Mouse (Mus musculus) urinary bladder, postnatal 0 days (tissue): Measurements from ENCODE around the gene Pgm3. TPM values are rescaled to one million over a fixed set of nuclear protein-coding genes. Genes with fewer than 3 reads are reported as not detected.

Experiments
- polyA plus RNA-seq: library from polyadenylated mRNA; unstranded; fragments of >200 nt; fragmentation: Nextera tagmentation; extraction: Ambion mirVana; gene quantifications from 2 replicates; pipeline ENCODE4 v1.2.1, GENCODE M21; 2015

Gene Pgm3
- polyA plus RNA-seq, result 15.8 and 19.4 TPM in 2 replicates

DNA sequence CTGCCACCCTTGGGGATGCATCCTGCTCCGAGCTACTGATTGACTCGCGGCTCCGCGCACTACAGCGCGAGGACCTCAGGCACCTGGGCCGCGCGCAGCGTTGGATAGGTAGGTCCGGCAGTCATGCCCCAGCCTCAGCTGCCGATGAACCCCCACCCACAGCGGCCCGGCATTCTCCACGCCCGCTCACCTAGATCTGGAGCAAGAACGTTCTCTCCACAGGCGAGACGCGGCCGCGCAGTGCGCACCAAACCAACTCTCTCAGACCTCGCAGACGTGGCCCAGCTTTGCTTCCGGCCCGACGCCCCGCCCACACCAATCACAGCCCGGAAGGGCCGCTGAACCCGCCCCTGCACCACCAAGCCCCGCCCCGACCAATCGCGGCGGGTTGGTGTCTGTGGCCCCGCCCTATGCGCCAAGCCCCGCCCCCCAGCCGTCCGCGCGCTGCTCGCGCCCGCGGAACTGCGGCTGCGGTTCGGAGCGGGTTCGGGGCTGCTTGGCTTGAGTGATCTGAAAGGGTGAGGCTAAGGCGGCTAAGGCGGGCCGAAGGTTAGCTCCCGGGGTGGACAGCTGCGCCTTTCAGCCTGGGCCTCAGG is at the start of gene Pgm3, which contains the start of gene Rwdd2a:
Pgm3 (minus strand) TSS at position 303 of the 596 bp plus-strand sequence.
Rwdd2a (plus strand) TSS at position 452 of the 596 bp plus-strand sequence.

Other genes with a start within 250 kb of the Pgm3 start
- 1.8 and 1.9 TPM in 2 replicates for gene Ube2cbp, start 106.9 kb downstream of the Pgm3 start, polyA plus RNA-seq
- gene Dop1a, start 104.7 kb downstream of the Pgm3 start, polyA plus RNA-seq, result 8.5 and 8.6 TPM in 2 replicates
- 1.6 and 1.9 TPM in 2 replicates for gene Rwdd2a, start 149 bp upstream of the Pgm3 start, polyA plus RNA-seq
- gene Me1, start 124.1 kb upstream of the Pgm3 start, polyA plus RNA-seq, result 70.4 and 92.2 TPM in 2 replicates
- gene Prss35, start 171.8 kb upstream of the Pgm3 start, polyA plus RNA-seq, result 10.9 and 17.5 TPM in 2 replicates